Mouse (Mus musculus): ENCODE measurements at regions not wholly inside any gene's neighbourhood (a gene's known extent, or its start where the extent isn't known, plus 50 kb on each side); places are given as distances from the start of the nearest gene placed in this dataset.
A peak's percentile ranks its signal among the peaks of the same experiment; 100 is the strongest.
"Not testable (repeated sequence)": the region's sequence is repeated elsewhere in the genome, so short reads cannot be mapped to it uniquely, and the experiment has no call there.

DNA sequence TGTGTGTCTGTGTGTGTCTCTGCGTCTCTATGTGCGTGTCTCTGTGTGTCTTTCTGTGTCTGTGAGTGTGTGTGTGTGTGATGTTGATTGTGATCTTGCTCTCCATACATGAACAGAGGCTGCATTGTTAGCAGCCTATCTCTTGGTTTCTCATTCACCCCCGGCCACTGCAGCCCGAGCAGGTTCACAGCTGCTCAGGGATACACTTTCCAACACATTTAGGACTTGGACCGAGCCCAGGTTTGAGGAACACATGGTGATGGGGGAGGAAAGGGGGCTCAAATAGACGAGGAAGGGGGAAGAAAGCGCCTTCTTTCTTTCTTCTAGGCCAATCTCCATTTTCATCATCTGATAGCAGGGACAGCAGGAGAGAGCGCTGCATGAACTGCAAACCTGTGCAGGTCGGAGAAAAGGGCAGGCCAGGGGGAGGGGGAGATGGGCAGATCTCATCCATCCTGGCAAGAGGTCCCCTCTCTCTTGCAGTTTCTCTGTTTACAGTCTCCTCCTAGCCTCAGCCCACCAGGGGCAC is 123.2 kb downstream of the Zfp36l1 start:
- no peak for DNase-seq

DNA sequence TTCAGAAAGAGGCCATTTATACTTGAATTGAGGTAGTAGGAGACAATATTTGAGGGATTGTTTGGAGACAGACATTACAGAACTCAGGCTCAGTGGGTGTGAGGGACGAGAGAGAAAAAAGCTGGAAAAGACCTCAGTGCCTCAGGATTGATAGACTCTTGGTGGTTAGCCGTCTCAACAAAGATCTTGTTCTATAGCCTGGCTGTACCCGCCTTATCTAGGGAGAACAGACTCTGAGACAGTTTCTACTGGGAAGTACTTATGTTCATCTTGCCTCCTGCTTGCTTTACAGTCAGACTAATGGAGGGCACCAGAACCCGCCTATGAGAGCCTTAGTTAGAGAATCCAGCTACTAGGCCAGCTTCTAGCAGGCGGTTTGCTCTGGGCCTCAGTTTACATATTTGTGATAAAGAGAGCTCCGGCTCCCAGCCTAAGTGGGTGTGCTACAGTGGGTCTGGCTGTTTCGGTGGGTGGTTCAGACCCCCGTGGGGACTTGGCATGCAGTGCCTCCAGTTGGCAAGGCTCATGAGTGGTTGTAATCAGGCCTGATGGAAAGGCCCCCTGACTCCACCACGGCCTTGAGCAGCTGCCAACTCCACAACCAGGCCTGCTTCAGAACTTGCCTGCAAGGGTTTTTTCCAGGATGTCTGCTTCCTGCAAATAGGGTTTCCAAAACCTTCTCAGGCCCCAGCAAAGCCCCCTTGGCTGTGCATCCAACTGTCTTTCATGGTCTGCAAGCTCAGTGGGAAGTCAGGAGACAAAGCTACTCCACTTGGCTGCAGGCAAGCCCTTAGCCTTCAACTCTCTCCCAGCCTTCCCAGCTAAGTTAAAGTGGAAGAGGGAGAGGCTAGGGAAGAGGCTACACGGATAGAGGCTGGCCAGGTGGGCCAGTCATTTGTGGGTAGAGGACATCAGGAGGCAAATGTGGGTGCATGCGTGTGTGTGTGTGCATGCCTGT is 124.1 kb downstream of the Zfp36l1 start:
- DNase-seq: peak in 1 of 2 experiments; percentile 53

DNA sequence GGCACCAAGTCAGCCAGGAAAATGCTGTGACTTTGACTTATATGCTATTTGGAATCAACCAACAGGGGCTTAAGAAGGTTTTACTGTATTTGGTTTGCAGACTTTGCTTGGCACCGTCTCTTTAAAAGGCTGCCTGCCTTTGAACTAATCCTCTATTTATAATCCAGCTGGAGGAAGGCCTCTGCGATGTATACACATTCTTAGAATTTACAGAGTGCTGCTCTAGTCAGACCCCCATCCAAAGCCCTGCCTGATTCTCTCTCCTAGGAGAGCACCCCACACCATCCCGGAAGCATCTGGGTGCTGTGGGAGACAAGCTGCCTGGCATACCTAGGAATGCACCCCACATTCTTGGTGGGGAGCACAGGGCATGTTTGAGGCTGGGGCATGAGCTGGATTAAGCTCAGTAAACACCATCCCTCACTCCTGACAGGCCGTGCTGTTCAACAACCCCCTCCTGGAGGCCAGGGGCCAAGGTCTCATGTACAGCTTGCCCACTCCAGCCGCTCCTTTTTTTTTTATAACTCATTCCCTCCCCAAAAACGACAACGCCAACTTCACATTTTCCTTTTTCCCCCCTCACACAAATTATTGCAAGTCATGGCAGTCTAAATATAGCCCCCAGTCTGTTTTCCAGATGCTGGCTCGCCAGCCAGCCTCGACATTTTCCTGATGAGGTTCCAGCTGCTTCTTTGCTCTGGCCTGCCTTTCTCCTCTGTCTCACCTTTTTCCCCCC is 126.4 kb downstream of the Zfp36l1 start:
- peak in 1 of 2 experiments; percentile 62 for DNase-seq

DNA sequence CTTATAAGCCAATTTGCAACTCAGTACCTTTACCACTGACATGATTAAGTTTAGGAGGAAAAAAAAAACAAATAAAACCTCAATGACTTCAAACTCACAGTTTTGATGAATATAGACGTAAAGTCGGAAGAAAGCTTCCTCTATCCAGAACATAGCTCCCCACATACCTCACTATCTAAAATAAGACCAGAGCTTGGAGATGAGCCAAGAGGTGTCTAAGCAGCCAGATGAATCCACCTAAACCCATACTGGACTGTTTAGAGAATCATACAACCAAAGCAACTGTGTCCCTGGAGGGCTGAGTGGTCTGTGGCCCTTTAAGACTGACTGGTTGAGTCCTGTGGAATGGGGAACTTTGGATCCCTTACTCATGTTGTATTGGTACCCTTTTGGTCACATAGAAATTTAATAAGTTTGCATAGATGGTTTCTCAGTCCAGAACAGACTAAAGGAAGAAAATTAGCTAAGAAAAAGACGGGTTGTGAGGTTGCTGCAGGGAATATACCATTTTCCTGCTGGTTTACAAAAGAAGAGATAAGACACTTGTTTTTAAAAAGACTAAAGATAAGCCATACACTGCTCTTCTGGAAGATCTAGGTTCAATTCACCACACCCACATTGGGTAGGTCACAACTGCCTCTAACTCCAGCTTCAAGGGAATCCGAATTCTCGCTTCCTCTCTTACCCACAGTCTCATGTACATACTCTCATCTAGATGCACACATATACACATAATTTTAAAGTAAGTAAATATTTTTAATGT is 127.6 kb downstream of the Zfp36l1 start:
- DNase-seq: no peak

DNA sequence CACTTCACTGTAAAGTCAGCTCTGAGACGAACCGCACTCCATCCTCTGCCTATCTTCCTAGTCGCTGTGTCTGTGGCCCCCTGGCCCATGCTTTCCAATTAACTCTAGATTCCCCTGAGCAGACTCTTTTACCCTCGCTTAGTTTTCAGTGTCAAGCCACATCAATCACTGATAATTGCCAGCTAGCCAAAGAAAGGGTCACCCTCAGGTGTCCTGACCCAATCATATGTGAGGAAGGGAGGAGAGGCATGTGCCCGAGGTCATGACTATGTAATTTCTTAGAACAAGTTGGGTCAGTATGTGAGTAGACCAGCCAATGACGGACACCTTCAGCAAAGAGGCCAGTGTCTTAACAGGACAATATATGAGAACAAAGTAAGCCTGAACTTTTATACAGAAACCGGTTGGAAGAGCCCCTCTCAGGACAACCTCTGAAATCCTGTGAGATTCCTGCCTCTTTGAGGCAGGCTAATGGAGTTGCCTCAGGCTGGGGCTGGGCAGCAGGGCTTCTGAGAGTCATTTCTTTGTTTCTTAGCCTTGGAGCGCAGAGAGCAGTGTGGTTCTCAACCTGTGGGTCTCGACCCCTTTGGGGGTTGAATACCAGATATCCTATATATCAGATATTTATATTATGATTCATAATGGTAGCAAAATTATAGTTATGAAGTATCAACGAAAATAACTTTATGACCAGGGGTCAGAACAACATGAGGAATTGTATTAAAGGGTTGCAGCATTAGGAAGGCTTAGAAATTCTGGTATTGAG is 128.6 kb downstream of the Zfp36l1 start:
- no peak for DNase-seq

DNA sequence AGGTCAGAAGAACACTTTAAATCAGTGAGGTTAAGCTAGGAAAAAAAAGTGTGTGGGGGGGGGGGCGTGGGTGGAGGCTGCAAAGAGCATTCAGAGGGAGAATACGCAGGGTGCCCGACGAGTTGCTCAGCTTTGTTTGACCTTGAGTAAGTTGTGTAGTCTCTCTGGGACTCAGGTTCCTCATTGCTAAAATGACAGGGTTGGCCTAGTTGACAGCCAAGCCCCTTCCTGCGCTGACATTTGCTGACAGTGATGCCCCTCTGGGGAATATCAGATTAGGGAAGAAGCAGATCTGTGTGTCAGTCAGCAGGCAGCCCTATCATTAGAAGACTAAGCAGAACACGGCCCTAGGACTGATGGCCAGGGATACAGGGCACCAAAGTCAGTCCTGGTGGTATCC is 129.6 kb downstream of the Zfp36l1 start:
- DNase-seq: no peak

DNA sequence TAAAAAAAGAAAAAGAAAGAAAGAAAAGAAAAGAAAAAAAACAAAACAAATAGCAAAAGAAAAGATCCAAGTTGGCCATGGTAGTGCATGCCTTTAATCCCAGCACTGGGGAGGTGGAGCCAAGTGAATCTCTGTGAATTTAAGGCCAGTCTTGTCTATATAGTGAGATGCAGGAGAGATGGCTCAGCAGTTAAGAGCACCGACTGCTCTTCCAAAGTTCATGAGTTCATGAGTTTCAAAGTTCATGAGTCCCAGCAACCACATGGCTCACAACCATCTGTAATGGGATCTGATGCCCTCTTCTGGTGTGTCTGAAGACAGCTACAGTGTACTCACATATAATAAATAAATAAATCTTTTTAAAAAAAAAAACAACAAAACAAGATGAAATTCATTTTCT is 130.3 kb downstream of the Zfp36l1 start:
- not testable (repeated sequence) for DNase-seq

DNA sequence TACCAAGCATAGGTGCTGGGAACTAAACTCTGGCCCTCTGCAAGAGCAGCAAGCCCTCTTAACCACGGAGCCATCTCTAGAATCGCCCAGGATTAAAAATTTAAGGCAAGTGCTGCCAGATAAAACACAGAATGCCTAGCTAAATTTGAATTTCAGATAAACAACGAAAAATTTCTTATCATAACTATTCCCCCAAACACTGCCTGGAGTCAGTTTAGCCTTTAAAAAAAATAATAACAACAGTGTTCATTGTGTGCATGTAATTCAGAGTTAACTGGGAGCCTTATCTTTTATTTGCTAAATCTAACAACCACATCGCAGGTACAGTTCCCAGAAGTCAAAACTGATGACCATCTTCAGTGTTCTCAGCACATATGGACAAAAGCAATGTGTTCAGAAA is 132.1 kb downstream of the Zfp36l1 start:
- no peak for DNase-seq

DNA sequence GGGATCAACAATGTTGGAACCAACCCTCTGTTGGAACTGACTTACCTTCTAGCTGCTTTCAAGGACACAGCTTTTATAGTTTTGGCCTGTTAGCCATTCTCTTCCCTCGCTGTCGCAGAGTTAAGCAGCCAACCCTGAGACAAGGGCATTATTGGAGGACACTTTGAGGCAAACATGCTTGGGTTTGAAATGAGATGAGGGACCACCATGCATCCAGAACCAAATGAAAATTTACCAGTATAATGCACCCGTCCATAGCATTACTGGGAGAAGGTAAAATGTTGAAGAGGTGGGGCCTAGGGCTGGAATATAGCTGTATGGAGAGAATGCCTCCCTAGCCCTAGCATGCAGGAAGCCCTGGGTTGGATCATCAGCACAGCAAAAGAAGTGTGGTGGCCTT is 135.7 kb downstream of the Zfp36l1 start:
- DNase-seq: no peak

DNA sequence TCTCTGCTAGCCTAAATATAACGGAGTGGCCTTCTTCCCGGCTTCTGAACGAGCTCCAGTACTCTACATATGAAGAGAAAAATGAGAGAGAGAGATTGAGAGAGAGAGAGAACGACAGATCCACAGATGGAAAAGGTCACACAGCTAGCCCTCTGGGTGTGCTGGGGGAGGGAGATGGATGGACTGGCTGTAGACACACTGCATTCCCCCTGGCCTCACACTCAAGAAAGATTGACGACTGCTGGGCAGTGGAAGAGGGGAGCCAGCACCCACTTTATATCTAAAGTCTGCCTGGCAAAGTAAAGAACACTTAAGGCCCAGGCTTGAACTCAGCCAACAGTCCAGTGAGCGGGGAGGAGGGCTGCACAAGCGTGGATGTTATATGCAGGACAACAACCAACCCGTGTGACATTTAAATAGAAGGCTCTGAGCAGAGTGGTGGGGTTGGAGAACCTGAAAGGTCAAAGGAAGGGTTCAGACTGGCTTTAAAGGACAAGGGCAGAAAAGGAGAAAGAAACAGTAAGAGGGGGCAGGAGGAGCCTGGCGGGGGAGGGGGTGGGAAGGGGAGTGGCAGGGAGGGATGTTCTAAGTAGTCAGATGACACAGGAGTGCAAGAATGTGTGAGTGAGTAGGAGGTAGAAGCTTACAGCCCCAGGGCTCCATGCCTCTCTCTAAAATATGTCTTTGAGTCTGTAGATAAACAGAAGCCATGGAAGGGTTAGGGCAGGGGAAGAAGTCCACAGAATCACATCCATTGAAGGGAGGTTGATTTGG is 137.2 kb downstream of the Zfp36l1 start:
- DNase-seq: peak; percentile 60 to 88

DNA sequence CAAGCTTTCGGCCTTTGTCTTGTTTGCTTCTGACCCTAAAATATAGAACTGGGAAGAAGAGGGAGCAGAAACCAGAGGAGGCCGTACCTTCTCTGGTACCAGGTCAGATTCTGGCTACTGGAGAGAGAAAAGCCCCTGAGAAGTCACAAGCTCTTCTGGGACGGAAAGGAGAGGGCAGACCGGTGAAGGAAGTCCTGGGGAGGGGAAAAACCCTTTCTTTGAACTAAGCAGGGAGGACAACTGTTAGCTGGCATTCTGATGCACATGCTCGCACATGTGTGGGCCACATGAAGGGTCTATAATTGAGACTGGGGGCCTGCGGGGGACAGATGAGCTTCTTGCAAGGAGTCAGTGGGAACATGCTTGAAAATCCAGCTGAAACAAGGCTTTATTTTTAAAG is 137.8 kb downstream of the Zfp36l1 start:
- DNase-seq: no peak

DNA sequence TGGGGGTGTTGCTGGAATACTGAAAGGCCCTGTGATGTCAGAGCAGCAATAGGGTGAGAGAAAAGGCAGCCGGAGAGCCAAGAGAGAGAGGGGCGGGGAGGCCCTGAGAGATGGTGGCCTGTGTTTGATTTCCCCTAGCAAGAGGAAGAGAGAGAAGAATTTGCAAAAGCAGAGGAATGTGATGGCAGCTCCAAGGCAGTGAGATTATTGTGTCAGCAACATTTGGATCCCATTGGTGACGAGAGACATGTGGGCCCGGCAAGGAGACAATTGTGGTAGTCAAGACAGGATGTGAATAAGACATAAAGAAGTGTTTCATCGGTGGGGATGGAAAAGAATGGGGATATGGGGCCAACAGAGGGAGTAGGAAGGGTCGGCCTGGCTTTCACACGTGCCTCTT is 138.3 kb downstream of the Zfp36l1 start:
- DNase-seq: peak; percentile 55 to 87

DNA sequence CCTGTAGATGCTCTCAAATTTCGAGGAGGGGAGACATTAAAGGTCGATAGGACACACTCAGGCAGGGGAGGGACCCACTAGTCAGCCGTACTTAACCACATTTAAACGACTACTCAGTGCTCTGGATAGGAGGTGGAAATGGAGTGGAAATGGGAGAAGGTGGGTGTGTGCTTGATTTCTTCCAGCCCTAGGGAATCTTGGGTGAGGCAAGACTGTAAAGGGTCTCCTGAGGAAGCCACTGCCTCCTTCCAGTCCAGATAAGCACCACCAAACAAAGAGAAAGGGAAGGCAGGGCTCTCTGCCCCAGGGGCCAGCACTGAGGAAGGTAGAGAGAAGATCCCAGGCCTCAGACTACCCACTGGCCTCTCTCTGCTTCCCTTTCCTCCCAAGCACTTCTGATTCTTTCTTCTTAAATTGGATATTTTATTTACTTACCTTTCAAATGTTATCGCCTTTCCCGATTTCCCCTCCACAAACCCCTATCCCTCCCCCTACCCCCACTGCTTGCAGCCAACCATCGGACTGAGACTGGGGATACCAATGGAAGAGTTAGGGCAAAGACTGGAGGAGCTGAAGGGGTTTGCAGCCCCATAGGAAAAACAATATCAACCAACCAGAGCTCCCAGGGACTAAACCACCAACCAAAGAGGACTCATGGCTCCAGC is 139.1 kb downstream of the Zfp36l1 start:
- DNase-seq: no peak

DNA sequence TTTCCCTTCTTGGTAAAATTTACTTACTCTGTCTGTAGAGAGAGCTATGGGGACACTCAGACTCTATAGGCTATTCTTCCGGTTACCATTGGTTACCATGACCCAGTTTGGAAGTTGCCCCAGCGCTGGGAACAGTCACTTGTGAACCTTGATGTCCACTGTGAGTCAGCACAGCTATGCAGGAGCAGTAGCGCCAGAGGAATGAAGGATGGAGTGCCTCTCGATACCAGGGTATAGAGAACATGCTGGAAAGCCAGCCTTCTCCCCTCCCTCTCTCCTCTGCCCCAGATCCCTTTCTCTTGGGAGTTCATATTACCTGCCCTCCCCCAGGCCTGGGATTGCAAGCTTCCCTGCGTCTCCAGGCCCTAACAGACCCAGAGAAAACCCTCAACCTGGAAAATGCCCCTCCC is 141.8 kb downstream of the Zfp36l1 start:
- DNase-seq: no peak

DNA sequence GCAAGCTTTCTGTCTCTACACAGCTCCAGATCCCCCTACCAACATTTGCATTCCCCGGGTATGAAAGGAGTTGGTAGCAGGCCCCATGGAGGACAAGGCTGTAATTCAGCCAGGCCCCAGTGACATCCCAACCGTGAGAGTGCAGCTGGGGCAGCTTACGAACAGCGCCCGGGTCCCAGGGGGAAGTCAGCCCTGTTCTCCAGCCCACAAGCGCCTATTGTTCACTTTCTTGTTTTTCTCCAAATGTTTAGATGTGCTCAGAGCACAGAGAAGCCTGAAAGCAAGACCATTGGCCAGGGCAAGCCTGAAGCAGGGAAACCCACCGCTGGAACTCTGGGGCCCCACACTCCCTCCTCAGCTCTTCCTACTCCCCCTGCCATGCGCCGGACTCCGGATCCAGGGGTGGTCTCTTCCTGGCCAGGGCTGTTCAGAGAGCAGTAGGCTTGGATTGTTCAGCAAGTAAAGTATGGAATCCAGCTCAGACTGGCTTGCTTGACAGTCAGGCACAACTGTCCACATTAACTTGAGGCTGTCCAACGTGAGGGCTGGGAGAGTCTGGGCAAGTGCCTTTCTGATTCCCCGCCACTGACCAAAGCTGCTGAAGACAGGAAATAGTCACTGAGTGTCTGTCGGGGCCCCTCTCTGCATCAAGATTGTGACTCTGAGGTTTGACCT is 142.4 kb downstream of the Zfp36l1 start:
- peak in 1 of 2 experiments; percentile 52 for DNase-seq

DNA sequence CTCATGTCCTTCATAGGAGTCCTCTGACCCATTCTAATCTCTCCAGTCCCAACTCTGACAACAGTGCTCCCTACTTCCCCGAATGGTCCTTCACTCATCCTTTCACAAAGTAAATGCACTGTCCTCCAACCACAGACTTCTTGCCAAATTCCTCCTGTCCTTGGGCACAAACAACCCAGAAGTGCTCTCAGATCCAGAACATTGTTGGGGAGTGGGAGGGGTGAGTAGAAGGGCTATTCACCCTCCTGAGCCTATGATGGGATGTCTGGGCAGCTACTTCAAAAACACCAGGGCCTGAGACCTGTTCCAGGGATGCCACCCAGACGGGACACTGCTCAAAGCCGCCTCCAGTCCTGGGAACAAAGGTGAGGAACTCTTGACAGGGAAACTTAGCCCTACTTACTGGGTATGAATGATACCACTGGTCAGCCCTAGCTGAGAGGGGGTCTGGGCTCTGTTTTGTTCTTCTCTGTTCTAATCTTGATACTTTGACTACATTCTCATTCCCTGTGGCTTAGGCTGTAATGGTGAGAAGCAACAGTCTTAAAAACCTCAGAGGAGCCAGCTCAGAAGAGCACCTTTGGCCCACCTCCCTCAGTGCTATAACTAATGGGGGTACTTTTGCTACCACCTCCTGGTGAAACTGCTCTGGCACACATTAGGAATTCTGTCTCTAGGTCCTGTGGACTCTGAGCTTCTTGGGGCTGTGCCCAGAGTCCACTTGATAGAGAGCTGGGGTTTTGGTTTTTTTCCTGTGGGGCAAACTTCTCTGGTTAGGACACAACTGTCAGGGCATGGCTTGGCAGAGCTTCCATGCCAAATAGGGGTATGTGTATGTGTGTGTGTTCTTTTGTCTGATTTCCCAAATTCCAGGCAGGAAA is 143.2 kb downstream of the Zfp36l1 start:
- peak; percentile 55 to 64 for DNase-seq

DNA sequence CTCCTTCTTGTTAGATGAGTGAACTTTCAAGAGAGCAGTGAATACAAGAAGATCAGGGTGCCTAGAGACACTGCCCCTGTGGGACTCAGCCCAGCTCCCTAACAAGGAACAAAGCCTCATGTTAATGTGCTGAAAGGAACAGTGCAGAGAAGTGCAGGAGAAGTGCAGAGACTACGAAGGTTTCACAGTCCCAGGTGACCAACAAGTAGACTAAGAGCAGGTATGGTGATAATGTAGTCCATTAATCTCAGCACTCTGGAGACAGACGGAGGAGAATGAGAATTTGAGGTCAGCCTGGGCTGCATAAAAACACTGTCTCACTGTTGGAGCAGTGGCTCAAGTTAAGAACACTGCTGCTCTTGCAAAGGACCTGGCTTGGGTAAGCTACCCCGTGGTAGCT is 144.1 kb downstream of the Zfp36l1 start:
- DNase-seq: no peak

DNA sequence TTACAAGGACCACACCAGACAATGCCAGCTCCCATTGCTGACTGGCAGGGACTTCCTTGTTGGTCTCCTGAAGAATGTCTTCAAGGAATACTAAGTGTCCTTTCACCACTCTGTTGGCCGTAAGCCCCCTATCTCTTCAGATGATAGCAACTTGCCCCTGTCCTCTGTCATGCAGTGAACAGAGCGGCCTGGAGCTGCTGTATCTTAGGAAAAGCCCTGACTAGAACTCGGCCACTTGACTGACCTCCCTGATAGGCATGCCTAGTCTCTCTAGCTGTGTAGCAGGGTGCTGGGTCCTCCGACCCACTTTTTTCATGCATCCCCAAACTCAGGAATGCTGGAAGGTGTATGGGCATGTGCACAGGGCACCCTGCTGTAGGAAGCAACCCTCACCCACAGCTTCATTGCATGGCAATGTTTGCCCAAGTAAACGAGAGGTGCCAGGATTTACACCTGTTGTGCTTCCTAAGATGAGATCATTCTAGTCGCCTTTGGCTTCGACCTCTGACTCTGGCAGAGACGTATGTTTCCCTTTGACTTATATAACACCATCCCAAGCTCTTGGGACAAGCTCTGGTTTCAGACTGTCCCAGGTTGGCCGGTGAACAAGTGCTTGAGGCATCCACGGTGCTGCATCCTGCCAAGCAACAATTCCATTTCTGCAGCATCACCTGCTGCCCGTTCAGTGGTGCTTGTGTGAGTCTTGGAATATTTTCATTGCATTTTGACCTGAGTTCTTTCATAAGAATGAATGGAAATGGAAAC is 145.1 kb downstream of the Zfp36l1 start:
- DNase-seq: no peak
